Mouse (Mus musculus): Measurements from ENCODE around the gene Klhdc8a. TPM values are rescaled to one million over a fixed set of nuclear protein-coding genes. Genes with fewer than 3 reads are reported as not detected.

Gene Klhdc8a
- polyA plus RNA-seq (2014; fragmentation: Illumina TruSeq; extraction: RNeasy Lipid Tissue Mini Kit (QIAGEN cat#74804); ENCODE audit: low read depth, low replicate concordance): 2.7 TPM

DNA sequence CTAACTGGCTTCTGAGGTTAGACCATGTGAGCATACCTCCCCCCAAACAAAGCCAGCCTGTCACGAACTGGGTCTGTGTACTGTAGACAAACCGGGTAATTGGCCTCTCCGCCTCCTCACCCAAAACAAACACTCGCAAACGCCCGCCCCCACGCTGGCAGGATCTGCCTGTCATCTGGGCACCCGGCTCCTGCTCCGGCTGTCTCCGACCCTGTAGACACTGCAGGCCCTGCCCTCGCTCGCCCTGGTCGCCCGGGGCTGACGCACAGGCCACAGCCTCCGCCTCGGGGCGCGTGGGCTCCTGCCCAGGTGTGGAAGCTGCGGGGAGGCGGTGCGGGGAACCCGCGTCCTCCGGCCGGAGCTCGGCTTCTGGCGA lies at the start of gene Klhdc8a:
TSS of gene Klhdc8a (plus strand) at position 202 of the 376 bp plus-strand sequence.

DNA sequence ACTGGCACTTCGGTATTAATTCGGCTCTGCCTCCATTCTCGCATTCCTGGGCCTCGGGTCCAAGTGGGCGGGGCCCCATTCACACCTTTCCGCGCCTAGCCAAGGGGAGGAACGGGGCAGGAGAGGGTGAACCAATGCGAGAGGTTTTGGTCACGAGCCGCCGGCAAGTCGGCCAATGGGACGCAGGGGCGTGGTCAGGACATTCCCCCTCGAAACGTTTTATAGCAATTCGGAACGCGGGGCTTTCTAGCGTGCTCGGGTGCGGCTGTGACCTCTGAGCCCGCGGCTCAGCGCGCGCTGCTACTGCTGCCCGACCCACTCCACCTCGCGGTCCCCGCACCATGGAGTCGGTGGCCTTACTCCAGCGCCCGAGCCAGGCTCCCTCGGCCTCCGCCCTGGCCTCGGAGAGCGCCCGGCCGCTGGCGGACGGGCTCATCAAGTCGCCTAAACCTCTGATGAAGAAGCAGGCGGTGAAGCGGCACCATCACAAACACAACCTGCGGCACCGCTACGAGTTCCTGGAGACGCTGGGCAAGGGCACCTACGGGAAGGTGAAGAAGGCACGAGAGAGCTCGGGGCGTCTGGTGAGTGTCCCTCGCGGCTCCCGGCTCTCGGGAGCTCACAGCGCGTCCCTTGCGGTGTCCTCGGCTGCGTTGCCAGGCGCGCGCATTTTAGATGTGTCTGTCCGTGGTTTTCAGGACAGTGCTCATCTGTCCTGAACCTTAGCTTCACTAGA lies 17.6 kb downstream of the Klhdc8a start, which contains the start of gene Nuak2:
TSS of gene Nuak2 (plus strand) at position 238 of the 736 bp plus-strand sequence.

Other genes starting within 250 kb of the Klhdc8a start
- gene Mfsd4a, start 230.6 kb upstream of the Klhdc8a start, polyA plus RNA-seq (2014; fragmentation: Illumina TruSeq; extraction: RNeasy Lipid Tissue Mini Kit (QIAGEN cat#74804); ENCODE audit: low read depth, low replicate concordance): 88.5 TPM
- gene Cdk18, start 158.9 kb upstream of the Klhdc8a start, polyA plus RNA-seq (2014; fragmentation: Illumina TruSeq; extraction: RNeasy Lipid Tissue Mini Kit (QIAGEN cat#74804); ENCODE audit: low read depth, low replicate concordance): 1.9 TPM
- gene Lemd1, start 107.2 kb upstream of the Klhdc8a start, polyA plus RNA-seq (2014; fragmentation: Illumina TruSeq; extraction: RNeasy Lipid Tissue Mini Kit (QIAGEN cat#74804); ENCODE audit: low read depth, low replicate concordance): not detected
- gene AC124108.1, start 107.2 kb upstream of the Klhdc8a start, polyA plus RNA-seq (2014; fragmentation: Illumina TruSeq; extraction: RNeasy Lipid Tissue Mini Kit (QIAGEN cat#74804); ENCODE audit: low read depth, low replicate concordance): not detected
- gene Gm10188, start 68.9 kb upstream of the Klhdc8a start, polyA plus RNA-seq (2014; fragmentation: Illumina TruSeq; extraction: RNeasy Lipid Tissue Mini Kit (QIAGEN cat#74804); ENCODE audit: low read depth, low replicate concordance): not detected
- gene Nuak2, start 17.5 kb downstream of the Klhdc8a start, polyA plus RNA-seq (2014; fragmentation: Illumina TruSeq; extraction: RNeasy Lipid Tissue Mini Kit (QIAGEN cat#74804); ENCODE audit: low read depth, low replicate concordance): 33.4 TPM
- gene Tmcc2, start 92.7 kb downstream of the Klhdc8a start, polyA plus RNA-seq (2014; fragmentation: Illumina TruSeq; extraction: RNeasy Lipid Tissue Mini Kit (QIAGEN cat#74804); ENCODE audit: low read depth, low replicate concordance): 0.73 TPM
- gene Dstyk, start 118.9 kb downstream of the Klhdc8a start, polyA plus RNA-seq (2014; fragmentation: Illumina TruSeq; extraction: RNeasy Lipid Tissue Mini Kit (QIAGEN cat#74804); ENCODE audit: low read depth, low replicate concordance): 20.1 TPM
- gene Rbbp5, start 178.7 kb downstream of the Klhdc8a start, polyA plus RNA-seq (2014; fragmentation: Illumina TruSeq; extraction: RNeasy Lipid Tissue Mini Kit (QIAGEN cat#74804); ENCODE audit: low read depth, low replicate concordance): 42.4 TPM
- gene Tmem81, start 207.6 kb downstream of the Klhdc8a start, polyA plus RNA-seq (2014; fragmentation: Illumina TruSeq; extraction: RNeasy Lipid Tissue Mini Kit (QIAGEN cat#74804); ENCODE audit: low read depth, low replicate concordance): 1.9 TPM
- not detected for gene Cntn2, start 244.6 kb downstream of the Klhdc8a start, polyA plus RNA-seq (2014; fragmentation: Illumina TruSeq; extraction: RNeasy Lipid Tissue Mini Kit (QIAGEN cat#74804); ENCODE audit: low read depth, low replicate concordance)

All from kidney, adult 10 weeks (tissue).